Mouse (Mus musculus) stomach, postnatal 0 days (tissue): ENCODE measurements at regions not wholly inside any gene's neighbourhood (a gene's known extent, or its start where the extent isn't known, plus 50 kb on each side); places are given as distances from the start of the nearest gene placed in this dataset.
A peak's percentile ranks its signal among the peaks of the same experiment; 100 is the strongest.

Source experiments
- CTCF ChIP-seq: IDR thresholded peaks from 2 replicates; pipeline ENCODE4 v1.5.1; 2016; ENCODE audit warnings: antibody characterized with exemption, low read depth, mild to moderate bottlenecking, moderate library complexity
- EP300 ChIP-seq: optimal IDR thresholded peaks from 2 replicates; pipeline ENCODE3; 2016; ENCODE audit warnings: antibody characterized with exemption

- TF ChIP-seq CTCF (peak; percentile 38; the same call in 1 of the 2 replicates), EP300 (no peak)
Measured at GRCm38 (mm10) chr3:138614899-138615298, 88.9 kb downstream of the Eif4e start.
